ENCODE assay signal across 21 mouse cellular contexts in genomic region chr19:51740071-51740470, GRCm38 (mm10).
DNase-seq lines count a peak whose midpoint lies in the region; ATAC-seq lines count a peak whose summit lies in the region.
"Had no signal": no experiment of that assay in that cellular context is flagged by ENCODE, and none has a peak within 500 bp of the region (broad histone marks: within the 10 kb centered on the region; RNA-seq: fewer than 3 reads in every experiment).

No protein-coding gene starts in this region.

- no peaks in the 10 kb centered on the region for H3K9me3 ChIP-seq in forebrain, embryonic 11.5 days (ENCODE audit: control insufficient read depth, low read length)
- H3K9me3 ChIP-seq in forebrain, embryonic 15.5 days: no peaks in the 10 kb centered on the region
- H3K9me3 ChIP-seq: embryonic facial prominence, embryonic 12.5 days; forebrain, embryonic 12.5 days; hindbrain, embryonic 12.5 days had no signal

- H3K4me1 ChIP-seq in forebrain, embryonic 11.5 days (replicated peaks; ENCODE audit: control insufficient read depth, insufficient read depth, low read length): no peaks in the 10 kb centered on the region
- H3K4me1 ChIP-seq in forebrain, embryonic 15.5 days: no peaks in the 10 kb centered on the region
- H3K4me1 ChIP-seq: embryonic facial prominence, embryonic 12.5 days; forebrain, embryonic 12.5 days; heart, embryonic 13.5 days; hindbrain, embryonic 12.5 days had no signal

- H3K36me3 ChIP-seq in forebrain, embryonic 11.5 days (ENCODE audit: control insufficient read depth, insufficient read depth, low read length): no peaks in the 10 kb centered on the region
- H3K36me3 ChIP-seq in forebrain, embryonic 15.5 days: no peaks in the 10 kb centered on the region
- H3K36me3 ChIP-seq: embryonic facial prominence, embryonic 12.5 days; forebrain, embryonic 12.5 days; heart, embryonic 13.5 days; hindbrain, embryonic 12.5 days had no signal

- H3K4me2 ChIP-seq in forebrain, embryonic 11.5 days (ENCODE audit: low read depth, low read length, severe bottlenecking): no peak overlapping the region
- H3K4me2 ChIP-seq in forebrain, embryonic 15.5 days (replicated peaks): no peak overlapping the region
- H3K4me2 ChIP-seq: embryonic facial prominence, embryonic 12.5 days; forebrain, embryonic 12.5 days; heart, embryonic 13.5 days; hindbrain, embryonic 12.5 days had no signal

- WGBS in forebrain, embryonic 11.5 days: 92% methylated on average over 1 of the region's 1 CpGs
- WGBS in forebrain, embryonic 15.5 days: 91% methylated on average over 1 of the region's 1 CpGs

- DNase-seq in forebrain, embryonic 11.5 days (ENCODE audit: low spot score): no peak
- peak; percentile 84 for DNase-seq in ES-CJ7 (ENCODE audit: low read depth, low spot score)
- DNase-seq in ZHBTc4 (ENCODE audit: low read depth, low spot score): peak; percentile 70
- DNase-seq in mesoderm, embryonic 11.5 days (ENCODE audit: low read depth, low spot score): peak; percentile 29
- DNase-seq in frontal cortex, adult 2 months (ENCODE audit: extremely low spot score in 1 of 2, low spot score in 1 of 2): no peak
- no peak for DNase-seq in layer of hippocampus, postnatal 25 days (ENCODE audit: extremely low spot score in 1 of 2, low spot score in 1 of 2)
- DNase-seq: adrenal gland, postnatal 14 days; cerebellum, adult 11-12 months; cerebellum, adult 9-10 months; cerebellum, postnatal 25 days; forebrain, postnatal 0 days; gastrocnemius, postnatal 36 days; heart, adult 11 months; heart, postnatal 4 days had no signal

- no peak overlapping the region for H3K9ac ChIP-seq in forebrain, embryonic 11.5 days (ENCODE audit: low read length)
- no peak overlapping the region for H3K9ac ChIP-seq in forebrain, embryonic 15.5 days (replicated peaks)
- H3K9ac ChIP-seq: embryonic facial prominence, embryonic 12.5 days; forebrain, embryonic 12.5 days; forebrain, postnatal 0 days; heart, embryonic 13.5 days; hindbrain, embryonic 12.5 days had no signal

- H3K27me3 ChIP-seq in forebrain, embryonic 11.5 days (ENCODE audit: control insufficient read depth, insufficient read depth, low read length): no peaks in the 10 kb centered on the region
- no peaks in the 10 kb centered on the region for H3K27me3 ChIP-seq in forebrain, embryonic 15.5 days
- H3K27me3 ChIP-seq: embryonic facial prominence, embryonic 12.5 days; forebrain, embryonic 12.5 days; heart, embryonic 13.5 days; hindbrain, embryonic 12.5 days had no signal

- H3K27ac ChIP-seq in forebrain, embryonic 11.5 days (ENCODE audit: low read depth, low read length): no peak overlapping the region
- no peak overlapping the region for H3K27ac ChIP-seq in forebrain, embryonic 15.5 days (replicated peaks)
- H3K27ac ChIP-seq: embryonic facial prominence, embryonic 12.5 days; forebrain, embryonic 12.5 days; heart, embryonic 13.5 days; hindbrain, embryonic 12.5 days had no signal

- H3K4me3 ChIP-seq in forebrain, embryonic 11.5 days (ENCODE audit: low read depth, low read length): no peak overlapping the region
- H3K4me3 ChIP-seq in forebrain, embryonic 15.5 days: no peak overlapping the region
- H3K4me3 ChIP-seq: embryonic facial prominence, embryonic 12.5 days; forebrain, embryonic 12.5 days; heart, embryonic 13.5 days; hindbrain, embryonic 12.5 days had no signal

- peak; percentile 42; the same call in 1 of the 2 replicates for ATAC-seq in forebrain, embryonic 11.5 days (replicated peaks; ENCODE audit: low FRiP score)
- no peak for ATAC-seq in forebrain, embryonic 15.5 days (replicated peaks)
- ATAC-seq: forebrain, postnatal 0 days; hindbrain, embryonic 16.5 days; inflammation-experienced regulatory T-cells, adult 6 months had no signal

Comparison
In these comparisons a context has a peak if more than half of its experiments do, and no peak if none do; other contexts are left out.
1. DNase-seq: peak in ES-CJ7 (single experiment), ZHBTc4 (single experiment) and mesoderm, embryonic 11.5 days (single experiment); none in forebrain, embryonic 11.5 days (single experiment), frontal cortex, adult 2 months (0 of 2) and layer of hippocampus, postnatal 25 days (0 of 2).